Mouse (Mus musculus) activated CD4-positive, CD25-positive, alpha-beta regulatory T cell, adult 4 months (primary cell): ENCODE results near the gene Gm17093. TPM values are rescaled to one million over a fixed set of nuclear protein-coding genes. Genes with fewer than 3 reads are reported as not detected.
"Not testable (repeated sequence)": the region's sequence is repeated elsewhere in the genome, so short reads cannot be mapped to it uniquely, and the experiment has no call there.

Experiments used
- ATAC-seq: one replicate; pipeline ENCODE4 v1.8.0; 2017
- polyA plus RNA-seq, 2 experiments: library from polyadenylated mRNA; unstranded; fragments of 100-300 nt; shearing (Covaris generic); gene quantifications; one replicate each; pipeline ENCODE4 v1.2.1; 2017

Gene Gm17093
- polyA plus RNA-seq = not detected

DNA sequence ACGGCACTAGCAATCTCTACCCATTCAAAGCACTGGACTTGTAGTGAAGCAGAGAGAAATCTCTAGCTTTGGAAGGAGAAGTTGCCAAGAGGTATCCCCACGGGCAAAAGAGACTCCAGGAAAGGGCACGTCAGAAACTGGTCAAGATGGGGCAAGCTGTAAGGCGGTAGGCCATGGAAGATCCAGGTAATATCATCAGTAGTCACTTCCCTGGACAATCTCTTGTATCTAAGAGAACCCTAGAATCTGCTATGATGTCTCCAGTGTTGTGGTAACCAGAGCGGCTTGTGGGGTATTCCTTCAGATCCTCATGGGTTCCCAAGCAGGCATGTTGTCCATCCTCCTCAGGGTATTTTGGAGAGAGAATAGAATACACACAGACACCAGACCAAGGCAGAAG lies at the start of gene Gm17093:
Gm17093 (plus strand) TSS at position 301 of the 400 bp plus-strand sequence.
- ATAC-seq = not testable (repeated sequence)

DNA sequence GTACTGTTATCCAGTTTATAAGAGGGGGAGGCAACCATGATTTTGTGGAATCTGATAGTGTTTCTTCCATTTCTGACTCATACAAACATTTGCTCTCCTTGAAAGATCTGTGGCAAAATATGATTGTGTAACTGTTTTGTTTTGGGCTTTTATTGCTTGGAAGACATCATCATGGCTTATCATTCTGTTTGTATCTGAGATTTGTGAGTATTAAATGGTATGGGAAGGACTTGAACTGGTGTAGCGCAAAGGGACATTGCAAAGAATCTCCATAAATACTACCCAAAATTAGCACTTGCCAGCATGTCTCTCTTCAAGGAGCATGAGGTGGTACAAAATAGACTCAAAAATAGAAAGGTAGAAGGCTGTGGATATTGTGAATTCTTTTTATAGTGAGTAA lies 25.9 kb upstream of the Gm17093 start, which contains the start of gene BC061237:
BC061237 (plus strand) TSS at position 301 of the 400 bp plus-strand sequence.
- not testable (repeated sequence) for ATAC-seq

GRCm38 (mm10) chr14:44547961-44548360 lies 29.9 kb downstream of the Gm17093 start:
- ATAC-seq = not testable (repeated sequence)

Other genes starting within 250 kb of the Gm17093 start
- not detected for gene Gm8220, start 232.7 kb upstream of the Gm17093 start, polyA plus RNA-seq
- not detected for gene Gm5930, start 179.7 kb upstream of the Gm17093 start, polyA plus RNA-seq
- not detected for gene Gm8229, start 152.9 kb upstream of the Gm17093 start, polyA plus RNA-seq
- gene Gm3371, start 107.6 kb upstream of the Gm17093 start, polyA plus RNA-seq = not detected
- gene Gm8232, start 84.6 kb upstream of the Gm17093 start, polyA plus RNA-seq = not detected
- gene BC061237, start 25.8 kb upstream of the Gm17093 start, polyA plus RNA-seq = not detected
- gene Gm8247, start 64.9 kb downstream of the Gm17093 start, polyA plus RNA-seq = not detected
- gene Gm5624, start 109.7 kb downstream of the Gm17093 start, polyA plus RNA-seq = not detected
- gene Gm8257, start 188.2 kb downstream of the Gm17093 start, polyA plus RNA-seq = not detected
- gene Gm8267, start 232.1 kb downstream of the Gm17093 start, polyA plus RNA-seq = not detected